Mouse (Mus musculus) heart, postnatal 36 days (tissue): Measurements from ENCODE around the gene Emc6. TPM values are rescaled to one million over a fixed set of nuclear protein-coding genes. Genes with fewer than 3 reads are reported as not detected.

Experiments
- DNase-seq, 2 experiments: peaks; one replicate each; pipeline ENCODE4 v3.0.0; 2021 to 2022
- intact Hi-C: fragments of 180-260 bp; cut with DNase I; formaldehyde crosslinking; loops from one replicate; pipeline ENCODE4 v1.15.1; 2025
- total RNA-seq, 2 experiments: library from RNA; stranded (reverse); gene quantifications; 2 replicates each; pipeline ENCODE4 v1.2.3; 2021

Emc6 gene
- total RNA-seq, 2 experiments from 2014 or later: 82.2 to 94.1 TPM

DNA sequence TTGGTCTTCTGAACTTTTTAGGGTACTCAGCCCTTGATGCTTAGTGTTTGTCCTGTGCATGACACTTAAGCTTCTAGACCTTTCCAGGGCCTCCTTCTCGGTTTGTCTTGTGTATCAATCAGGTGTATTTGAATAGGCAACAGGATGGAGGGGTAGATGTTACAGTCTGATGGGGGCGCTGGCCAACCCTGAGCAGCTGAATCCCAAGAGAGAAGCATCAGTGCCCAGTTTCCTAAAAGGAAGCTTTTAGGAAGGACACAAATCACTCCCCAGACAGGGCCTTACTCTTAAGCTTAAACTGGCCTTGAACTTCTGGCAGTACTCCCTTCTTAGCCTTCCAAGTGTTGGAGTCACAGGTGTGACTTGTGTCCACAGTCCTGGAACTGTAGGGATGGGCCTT is 1.1 kb upstream of the Emc6 start:
- DNase-seq: no peak
- intact Hi-C loops: loop anchor here (2.0 kb wide), 1 partner anchor 21 kb away; the partner anchor contains the start of genes Ctns and Shpk

- intact Hi-C loops: loop anchor here (2.0 kb wide), 1 partner anchor 21 kb away; the partner anchor contains the start of genes Ctns and Shpk
- peak; percentile 80 to 85 for DNase-seq
Observed at GRCm38 (mm10) chr11:73177509-73177875, 655 bp upstream of the Emc6 start.

DNA sequence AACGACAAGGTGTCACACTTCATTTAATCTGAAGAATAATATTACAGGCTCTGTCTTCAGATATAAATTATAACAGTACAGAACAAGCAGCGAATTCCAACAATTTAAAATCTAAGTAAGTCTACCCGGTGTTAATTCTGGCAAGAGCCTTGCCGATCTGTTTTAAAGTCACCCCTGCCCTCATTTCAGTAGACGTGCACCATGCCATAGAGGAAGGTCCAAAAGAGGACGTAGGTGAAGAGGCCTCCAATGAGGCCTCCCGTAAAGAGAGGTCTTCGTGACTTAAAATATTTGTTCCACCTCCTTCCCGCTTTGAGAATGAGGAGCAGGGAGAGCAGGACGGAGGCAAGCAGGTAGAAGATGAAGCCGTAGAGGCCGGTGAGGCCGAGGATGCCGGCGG is 651 bp downstream of the Emc6 start:
- DNase-seq: no peak
- intact Hi-C loops: loop anchor here (2.0 kb wide), 1 partner anchor 23 kb away; the partner anchor contains the start of genes Ctns and Shpk

DNA sequence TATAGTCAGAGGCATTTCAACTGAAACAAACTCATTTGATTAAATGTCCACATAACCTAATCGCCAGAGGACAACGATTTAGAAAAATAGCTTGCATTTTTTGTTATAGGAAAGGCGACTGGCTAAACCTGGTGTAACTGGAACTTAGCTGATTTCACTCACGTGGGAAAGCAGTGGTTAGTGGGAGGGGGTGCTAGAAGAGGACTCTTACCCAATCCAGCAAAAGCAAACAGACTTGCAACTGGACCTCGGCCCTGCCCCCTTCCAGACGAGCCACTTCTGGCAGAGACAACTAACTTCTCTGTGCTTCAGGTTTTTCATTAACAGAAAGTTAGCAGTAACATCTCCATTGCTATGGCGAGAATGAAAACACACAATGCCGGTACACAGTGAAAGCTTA is 1.2 kb downstream of the Emc6 start:
- intact Hi-C loops: loop anchor here (2.0 kb wide), 1 partner anchor 23 kb away; the partner anchor contains the start of genes Ctns and Shpk
- no peak for DNase-seq

GRCm38 (mm10) chr11:73172186-73172585 is 4.7 kb downstream of the Emc6 start:
- intact Hi-C loops: no loop called here
- peak; percentile 52 to 65 for DNase-seq

GRCm38 (mm10) chr11:73169231-73169630 is 7.6 kb downstream of the Emc6 start:
- DNase-seq: peak; percentile 51 to 58

GRCm38 (mm10) chr11:73168576-73168975 is 8.3 kb downstream of the Emc6 start:
- intact Hi-C loops: loop anchor here (2.0 kb wide), 1 partner anchor 30 kb away; the partner anchor contains the start of gene Haspin

More at GRCm38 (mm10) chr11:73169231-73169630, 7.6 kb downstream of the Emc6 start:
- intact Hi-C loops: loop anchor here (2.0 kb wide), 1 partner anchor 30 kb away; the partner anchor contains the start of gene Haspin

GRCm38 (mm10) chr11:73168071-73168470 is 8.8 kb downstream of the Emc6 start:
- no peak for DNase-seq
- intact Hi-C loops: loop anchor here (2.0 kb wide), 1 partner anchor 29 kb away; the partner anchor contains the start of gene Haspin

More at GRCm38 (mm10) chr11:73168576-73168975, 8.3 kb downstream of the Emc6 start:
- no peak for DNase-seq

DNA sequence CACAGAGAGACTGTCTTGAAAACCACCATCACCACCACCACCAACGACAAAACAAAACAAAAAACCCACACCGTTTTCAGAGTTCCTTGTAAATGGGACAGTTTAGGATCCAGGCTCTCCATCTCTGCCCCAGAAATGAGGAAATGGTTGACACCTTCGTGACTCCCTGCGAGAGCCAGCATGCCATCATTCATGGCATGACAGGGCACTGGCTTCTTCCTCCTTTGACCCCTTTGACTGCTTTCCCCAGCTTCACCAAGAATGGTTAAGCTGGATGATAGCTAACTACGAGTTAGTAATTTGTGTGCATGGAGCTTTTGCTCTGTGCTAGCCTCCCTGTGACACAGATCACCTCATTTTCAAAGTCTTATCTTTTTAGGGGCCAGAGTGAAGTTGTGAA is 14.6 kb downstream of the Emc6 start:
- intact Hi-C loops: no loop called here
- DNase-seq: no peak

- DNase-seq: no peak
- intact Hi-C loops: no loop called here
Observed at GRCm38 (mm10) chr11:73161616-73162015, 15.2 kb downstream of the Emc6 start.

GRCm38 (mm10) chr11:73160811-73161200 is 16.0 kb downstream of the Emc6 start:
- intact Hi-C loops: loop anchor here (1.0 kb wide), 1 partner anchor 23 kb away; the partner anchor contains the start of gene Haspin
- peak; percentile 45 to 64 for DNase-seq

DNA sequence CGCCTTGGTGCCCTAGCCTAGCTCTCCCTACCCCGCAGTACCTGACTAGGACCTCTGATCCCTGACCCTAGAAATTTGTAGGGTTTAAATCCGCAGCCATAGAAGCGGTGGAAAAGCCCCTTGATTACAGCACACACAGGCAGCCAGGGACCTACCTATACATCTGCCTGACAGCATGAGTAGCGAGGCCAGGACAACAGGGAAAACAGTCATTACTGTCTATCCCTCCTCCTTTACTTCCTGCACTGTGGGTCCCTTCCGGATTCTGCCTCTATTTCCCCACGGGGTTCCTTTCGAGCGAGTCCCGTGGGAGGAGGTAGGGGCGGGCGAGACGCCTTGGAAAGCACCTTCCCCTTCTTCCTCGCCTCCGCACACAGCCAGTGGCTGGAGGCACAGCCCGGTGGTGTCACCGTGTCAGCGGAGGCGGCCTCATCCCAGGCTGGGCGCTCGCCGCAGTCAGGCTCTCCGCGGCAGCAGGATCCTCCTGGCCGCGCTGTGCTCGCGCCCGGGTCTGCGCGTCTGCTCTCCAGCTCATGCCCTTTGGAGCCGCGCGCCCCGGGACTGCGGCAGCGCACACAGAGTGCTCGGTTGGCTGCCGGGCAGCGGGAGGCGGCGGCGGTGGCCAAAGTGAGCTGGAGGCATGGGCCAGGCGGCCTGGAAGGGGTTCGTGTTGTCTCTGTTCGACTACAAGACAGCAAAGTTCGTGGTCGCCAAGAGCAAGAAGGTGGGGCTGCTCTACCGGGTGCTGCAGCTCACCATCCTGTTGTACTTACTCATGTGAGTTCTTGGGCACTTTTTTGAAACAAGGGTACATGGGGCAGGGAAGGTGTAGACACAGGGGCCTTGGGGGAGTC is 16.7 kb downstream of the Emc6 start, which contains the start of gene P2rx5:
TSS of gene P2rx5 (plus strand) at position 465 of the 854 bp plus-strand sequence.
- peak; percentile 47 to 66 for DNase-seq
- intact Hi-C loops: loop anchor here (1.0 kb wide), 1 partner anchor 22 kb away; the partner anchor contains the start of gene Haspin

GRCm38 (mm10) chr11:73155071-73155470 is 21.8 kb downstream of the Emc6 start:
- no peak for DNase-seq

DNA sequence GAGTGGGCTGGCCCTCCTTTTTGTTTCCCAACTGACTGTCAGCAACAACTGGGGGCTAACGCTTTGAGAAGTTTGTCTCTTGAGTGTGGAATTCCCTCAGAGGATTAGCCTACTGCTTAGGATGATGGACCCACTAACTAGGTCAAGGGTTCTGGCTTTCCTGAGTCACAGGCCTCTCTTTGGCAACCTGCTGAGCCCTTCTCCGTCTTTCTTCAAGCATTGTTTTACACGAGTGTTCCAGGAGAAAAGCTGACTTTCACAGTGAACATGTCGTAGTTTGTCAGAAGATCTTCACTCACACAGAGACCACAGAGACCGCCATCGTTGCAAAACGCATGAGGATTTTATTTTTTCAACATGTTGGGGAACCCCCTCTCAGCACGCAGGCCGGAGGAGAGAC is 28.6 kb downstream of the Emc6 start:
- intact Hi-C loops: no loop called here
- no peak for DNase-seq

More at GRCm38 (mm10) chr11:73155071-73155470, 21.8 kb downstream of the Emc6 start:
- intact Hi-C loops: no loop called here

DNA sequence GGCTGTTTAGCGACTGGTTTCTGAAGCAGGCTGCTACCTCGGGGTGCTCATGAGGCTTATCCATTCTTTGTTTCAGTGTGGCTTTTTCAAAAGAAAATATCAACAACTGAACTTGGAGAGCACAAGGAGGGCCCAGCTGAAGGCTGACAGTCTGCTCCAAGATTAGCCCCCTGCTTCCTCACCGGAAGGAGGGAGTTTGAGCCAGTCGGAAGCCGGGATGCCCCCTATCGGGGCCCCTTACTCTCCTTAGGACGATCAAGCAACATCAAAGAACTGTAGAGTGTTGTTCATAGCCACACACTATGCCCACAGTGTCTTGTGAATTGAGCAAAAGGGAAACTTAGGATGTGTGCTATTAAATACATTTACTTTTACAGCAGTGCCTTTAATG is 29.9 kb downstream of the Emc6 start:
- intact Hi-C loops: no loop called here

DNA sequence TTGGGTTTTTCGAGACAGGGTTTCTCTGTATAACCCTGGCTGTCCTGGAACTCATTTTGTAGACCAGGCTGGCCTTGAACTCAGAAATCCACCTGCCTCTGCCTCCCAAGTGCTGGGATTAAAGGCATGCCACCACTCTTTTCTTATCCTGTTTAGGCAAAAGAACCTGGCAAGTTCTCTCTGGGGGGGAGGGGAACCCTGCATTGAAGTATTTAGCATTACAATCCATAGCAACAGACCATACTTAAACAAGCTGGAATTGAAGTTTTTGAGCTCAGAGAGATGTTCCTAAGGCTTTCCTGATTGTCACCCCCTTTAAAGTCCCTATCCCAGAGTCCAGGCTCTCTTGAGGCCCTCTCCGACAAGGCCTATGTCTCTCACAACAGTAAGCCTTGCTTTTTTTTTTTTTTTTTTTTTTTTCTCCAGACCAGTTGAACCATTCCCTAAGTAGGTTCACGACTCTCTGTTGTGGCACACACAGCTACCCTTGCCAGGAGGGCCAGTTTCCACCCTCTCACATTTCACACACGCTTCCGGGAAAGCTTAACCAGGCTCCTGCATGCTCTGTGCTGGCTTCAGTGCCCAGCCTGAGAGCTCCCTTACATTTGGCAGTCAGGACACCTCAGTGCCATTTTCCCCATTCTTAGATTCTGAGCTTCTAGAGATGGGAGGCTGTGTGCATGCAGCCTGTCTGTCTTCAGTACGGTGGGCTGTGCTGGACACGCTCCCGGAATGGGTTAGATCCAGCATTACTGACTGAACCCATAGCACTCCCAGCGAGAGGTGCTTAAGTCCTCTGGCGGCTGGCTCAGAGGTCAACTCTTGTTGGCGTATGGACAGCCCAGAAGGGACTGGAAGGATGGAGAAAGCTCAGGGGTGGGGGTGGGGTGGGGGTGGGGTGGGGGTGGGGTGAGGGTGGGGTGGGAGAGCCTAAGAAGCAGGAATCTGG is 30.5 kb downstream of the Emc6 start:
- intact Hi-C loops: no loop called here
- no peak for DNase-seq

More for the DNA sequence above, 29.9 kb downstream of the Emc6 start:
- DNase-seq: no peak

DNA sequence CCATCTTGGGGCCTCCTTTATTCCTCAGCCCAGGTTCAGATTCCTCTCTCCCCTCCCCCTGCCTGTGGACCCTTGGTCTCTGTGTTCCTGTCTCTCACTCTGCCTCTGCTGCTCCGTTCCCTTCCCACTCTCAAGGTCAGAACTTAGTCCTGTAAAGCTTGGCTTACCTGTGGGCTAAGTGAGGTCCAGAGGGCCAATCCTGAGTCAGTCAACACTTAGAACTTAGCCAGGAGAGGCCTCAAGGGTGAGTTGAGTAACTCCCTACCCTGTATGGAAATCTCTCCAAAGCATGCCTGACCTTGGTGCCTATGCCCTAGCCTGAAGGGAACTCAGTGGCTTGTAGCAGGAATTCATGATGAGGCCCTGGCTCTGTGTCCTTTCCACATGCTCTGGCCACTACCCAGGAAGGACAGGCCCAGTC is 32.6 kb downstream of the Emc6 start:
- intact Hi-C loops: no loop called here
- DNase-seq: no peak

- intact Hi-C loops: loop anchor here (1.0 to 5.0 kb wide), 5 partner anchors 22 to 1234 kb away; partner anchors contain the start of genes Ctns, P2rx5 and Shpk
- peak; percentile 91 to 93 for DNase-seq
Observed at GRCm38 (mm10) chr11:73137591-73138501, 39.0 kb downstream of the Emc6 start, which contains the start of gene Haspin. Gene Haspin, minus strand, starts transcription at chr11:73138294.

DNA sequence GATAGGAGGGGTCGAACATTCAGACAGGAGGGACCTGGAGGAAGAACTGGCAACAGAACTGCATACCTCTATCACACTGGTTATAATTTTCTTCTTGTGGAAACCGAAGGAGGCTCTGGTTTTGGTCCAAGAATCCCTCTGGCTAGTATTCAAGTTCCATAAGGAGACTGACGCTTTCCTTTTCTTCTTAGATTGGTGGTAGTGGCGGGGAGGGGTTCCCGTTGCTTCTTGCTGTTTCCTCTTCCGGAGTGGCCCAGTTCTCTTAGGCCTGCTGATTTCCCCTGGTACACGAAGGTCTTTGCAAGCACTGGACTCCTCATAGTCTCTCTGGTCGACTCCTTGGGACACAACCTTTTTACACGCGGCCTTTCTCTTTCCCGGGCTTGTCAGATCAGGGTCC is 39.7 kb downstream of the Emc6 start:
- intact Hi-C loops: loop anchor here (5.0 kb wide), 1 partner anchor 1235 kb away; no protein-coding TSS in a partner anchor
- no peak for DNase-seq
